Mouse (Mus musculus) layer of hippocampus, adult 2 months (tissue): ENCODE measurements at regions not wholly inside any gene's neighbourhood (a gene's known extent, or its start where the extent isn't known, plus 50 kb on each side); places are given as distances from the start of the nearest gene placed in this dataset.

Experiments
- DNase-seq, 2 experiments: peaks; one replicate each; pipeline ENCODE4 v3.0.0; 2022; ENCODE audit warnings: low spot score in 2 of 2
- H3K27ac ChIP-seq: fragments of 200-600 bp; 2 replicates; pipeline ENCODE4 v1.8.1; 2022
- H3K4me3 ChIP-seq: fragments of 200-600 bp; 2 replicates; pipeline ENCODE4 v1.8.1; 2022; ENCODE audit warnings: mild to moderate bottlenecking
- CTCF ChIP-seq: fragments of 200-600 bp; conservative IDR thresholded peaks from 2 replicates; pipeline ENCODE4 v1.8.1; 2022; ENCODE audit warnings: antibody characterized with exemption, mild to moderate bottlenecking, moderate library complexity

GRCm38 (mm10) chrX:11493526-11494245 is 166.1 kb downstream of the H2al1j start:
- H3K27ac ChIP-seq = no peak overlapping the region
- peak in 1 of 2 experiments; percentile 4 for DNase-seq
- peak overlapping the region; percentile 11; the same call in 1 of the 2 replicates for H3K4me3 ChIP-seq
- TF ChIP-seq CTCF = no peak

- no peak for TF ChIP-seq CTCF
- DNase-seq = peak; percentile 31 to 47
- Histone ChIP-seq H3K27ac (no peak overlapping the region), H3K4me3 (peak overlapping the region; percentile 11; the same call in 1 of the 2 replicates)
Observed at GRCm38 (mm10) chrX:11494246-11494630, 166.6 kb downstream of the H2al1j start.

DNA sequence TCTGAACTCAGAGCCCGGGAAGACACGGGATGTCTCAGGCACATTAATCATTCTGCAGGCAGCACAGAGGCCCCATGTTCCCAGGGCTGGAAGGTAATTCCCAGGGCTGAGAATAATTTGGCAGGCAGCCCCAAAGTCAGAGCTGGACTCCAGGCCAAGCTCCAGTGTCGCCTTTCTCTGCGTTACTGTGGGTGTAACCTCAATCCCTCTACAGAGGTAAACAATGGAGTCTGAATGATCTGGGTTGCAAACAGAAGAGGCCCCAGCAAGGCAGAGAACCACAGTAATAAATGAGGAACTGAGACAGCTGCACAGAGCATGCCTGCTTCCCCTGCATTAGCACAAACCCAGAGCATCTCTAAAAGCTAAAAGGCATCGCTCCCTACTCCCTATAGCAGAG is 184.8 kb downstream of the H2al1j start:
- no peak for DNase-seq
- no peak overlapping the region for H3K27ac ChIP-seq
- no peak overlapping the region for H3K4me3 ChIP-seq
- TF ChIP-seq CTCF = no peak

DNA sequence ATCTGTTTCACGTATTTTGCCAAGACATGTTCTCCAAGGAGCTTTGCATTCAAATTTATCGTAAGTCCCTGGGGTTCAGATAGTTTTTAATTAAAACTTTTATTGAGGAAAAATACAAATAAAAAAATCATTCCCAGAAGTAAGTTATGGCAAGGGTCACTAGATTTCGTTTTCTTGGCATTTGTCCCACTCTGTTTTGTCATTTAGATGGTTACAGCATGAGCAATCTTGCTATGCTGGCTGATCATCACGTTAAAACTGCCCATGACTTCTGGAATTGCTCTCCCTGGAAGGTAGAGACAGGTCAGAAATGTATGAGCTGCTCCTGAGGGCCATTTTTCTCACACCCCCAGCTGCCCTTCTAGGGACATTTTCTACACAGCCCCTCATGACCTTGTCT is 185.3 kb downstream of the H2al1j start:
- no peak for DNase-seq
- TF ChIP-seq CTCF = no peak
- Histone ChIP-seq H3K27ac (no peak overlapping the region), H3K4me3 (no peak overlapping the region)

- no peak overlapping the region for H3K27ac ChIP-seq
- no peak overlapping the region for H3K4me3 ChIP-seq
- no peak for DNase-seq
- TF ChIP-seq CTCF = no peak
Observed at GRCm38 (mm10) chrX:11523791-11524190, 196.2 kb downstream of the H2al1j start.

- H3K4me3 ChIP-seq = no peak overlapping the region
- no peak overlapping the region for H3K27ac ChIP-seq
- TF ChIP-seq CTCF = no peak
- peak in 1 of 2 experiments; percentile 16 for DNase-seq
Observed at GRCm38 (mm10) chrX:11525326-11525725, 197.7 kb downstream of the H2al1j start.

- Histone ChIP-seq H3K27ac (no peak overlapping the region), H3K4me3 (no peak overlapping the region)
- TF ChIP-seq CTCF = no peak
- no peak for DNase-seq
Observed at GRCm38 (mm10) chrX:11528589-11528988, 201.0 kb downstream of the H2al1j start.

GRCm38 (mm10) chrX:11529221-11529620 is 201.6 kb downstream of the H2al1j start:
- no peak overlapping the region for H3K27ac ChIP-seq
- no peak overlapping the region for H3K4me3 ChIP-seq
- TF ChIP-seq CTCF = no peak
- DNase-seq = no peak

- H3K4me3 ChIP-seq = no peak overlapping the region
- no peak for TF ChIP-seq CTCF
- DNase-seq = no peak
- no peak overlapping the region for H3K27ac ChIP-seq
Observed at GRCm38 (mm10) chrX:11532817-11533216, 205.2 kb downstream of the H2al1j start.

- H3K27ac ChIP-seq = no peak overlapping the region
- TF ChIP-seq CTCF = no peak
- H3K4me3 ChIP-seq = no peak overlapping the region
- peak; percentile 34 to 39 for DNase-seq
Observed at GRCm38 (mm10) chrX:11533871-11534270, 206.2 kb downstream of the H2al1j start.

DNA sequence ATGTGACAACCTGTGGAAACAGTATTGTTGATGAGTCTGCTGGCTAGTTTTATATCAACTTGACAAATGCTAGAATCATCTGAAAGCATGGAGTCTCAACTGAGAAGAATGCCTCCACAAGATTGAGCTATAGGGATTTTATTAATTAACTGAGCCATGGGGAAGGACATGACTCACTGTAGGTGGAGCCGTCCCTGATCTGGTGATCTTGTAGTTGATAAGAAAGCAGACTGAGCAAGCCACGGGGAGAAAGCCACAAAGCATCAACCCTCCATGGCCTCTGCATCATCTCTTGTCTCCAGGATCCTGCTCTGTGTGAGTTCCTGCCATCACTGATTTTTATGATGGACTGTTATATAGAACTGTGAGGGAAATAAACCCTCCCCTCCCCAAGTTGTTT is 213.4 kb downstream of the H2al1j start:
- no peak for DNase-seq
- Histone ChIP-seq H3K4me3 (no peak overlapping the region), H3K27ac (no peak overlapping the region)
- no peak for TF ChIP-seq CTCF

DNA sequence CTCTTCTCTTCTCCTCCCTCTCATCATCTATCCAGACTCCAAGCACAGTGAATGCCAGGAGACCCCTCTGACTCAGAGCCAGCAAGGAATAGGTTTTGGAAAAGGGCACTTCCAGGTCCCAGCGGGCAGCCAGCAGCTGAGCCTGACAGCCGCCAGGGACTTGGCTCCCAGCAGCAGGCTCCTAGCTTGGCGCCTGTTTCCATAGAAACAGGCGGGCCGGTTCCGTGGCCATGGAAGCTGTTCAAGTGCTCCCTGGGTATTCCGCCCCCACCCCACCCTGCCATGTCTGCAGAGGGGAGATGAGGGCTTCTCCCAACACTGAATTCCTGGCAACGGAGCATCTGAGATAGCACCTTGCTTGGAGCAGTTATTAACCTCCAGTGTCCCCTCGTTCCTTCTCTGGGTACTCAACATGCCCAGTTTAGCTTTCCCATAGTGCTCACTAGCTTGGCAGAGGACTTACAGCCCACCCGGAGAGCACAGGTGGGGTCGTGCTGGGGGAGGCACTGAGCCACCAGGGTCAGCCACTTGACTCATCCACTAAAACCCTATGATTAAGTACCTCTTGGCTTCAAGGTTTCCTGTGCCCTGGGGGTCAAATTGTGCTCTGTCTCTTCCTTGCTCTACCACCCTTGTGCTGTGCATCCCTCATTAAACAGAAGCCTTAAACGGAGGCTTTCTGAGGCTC is 222.7 kb downstream of the H2al1j start:
- H3K4me3 ChIP-seq = no peak overlapping the region
- no peak overlapping the region for H3K27ac ChIP-seq
- DNase-seq = no peak
- TF ChIP-seq CTCF = no peak

GRCm38 (mm10) chrX:11552177-11552576 is 224.6 kb downstream of the H2al1j start:
- TF ChIP-seq CTCF = no peak

DNA sequence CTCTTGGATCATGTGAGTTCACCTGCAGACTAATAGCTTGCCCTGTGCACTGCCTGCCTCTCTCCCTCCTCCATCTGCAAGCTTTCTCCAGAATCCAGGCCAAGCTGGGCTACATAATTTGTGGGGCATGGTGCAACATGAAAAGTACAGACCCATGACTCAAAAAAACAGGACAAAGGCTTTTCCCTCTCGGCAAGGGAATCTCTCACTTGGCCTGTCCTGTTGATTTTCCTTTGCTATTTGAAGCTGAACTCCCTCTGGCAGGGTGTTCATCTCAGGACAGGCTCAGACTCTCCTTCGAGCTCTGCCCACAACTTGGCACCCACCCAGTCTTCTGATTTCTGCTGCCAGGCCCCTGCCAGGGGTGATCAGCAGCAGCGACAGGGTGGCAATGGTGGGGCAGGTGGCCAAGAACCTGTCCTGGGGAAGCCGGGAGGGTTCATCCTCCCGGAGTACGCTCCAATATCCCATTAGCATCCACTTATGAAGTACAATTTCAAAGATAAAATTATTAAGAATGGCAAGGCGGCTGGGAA is 227.5 kb downstream of the H2al1j start:
- no peak for TF ChIP-seq CTCF
- Histone ChIP-seq H3K4me3 (no peak overlapping the region), H3K27ac (no peak overlapping the region)
- no peak for DNase-seq

More at GRCm38 (mm10) chrX:11552177-11552576, 224.6 kb downstream of the H2al1j start:
- no peak for DNase-seq
- H3K27ac ChIP-seq = no peak overlapping the region
- no peak overlapping the region for H3K4me3 ChIP-seq
